Mouse (Mus musculus) retina, adult 2 months (tissue): ENCODE results near the gene Schip1.

Experiments used
- DNase-seq: peaks from one replicate; pipeline ENCODE4 v3.0.0-alpha.2; 2012; ENCODE audit warnings: low read depth, low spot score

Gene Schip1

GRCm38 (mm10) chr3:68610598-68611261 is 546.1 kb downstream of the Schip1 start:
- no peak for DNase-seq

GRCm38 (mm10) chr3:68615042-68615810 is 550.6 kb downstream of the Schip1 start:
- DNase-seq = peak; percentile 13

- DNase-seq = no peak
Measured at GRCm38 (mm10) chr3:68616363-68616762, 551.8 kb downstream of the Schip1 start.

- no peak for DNase-seq
Measured at GRCm38 (mm10) chr3:68617708-68618107, 553.1 kb downstream of the Schip1 start.

- DNase-seq = no peak
Measured at GRCm38 (mm10) chr3:68619097-68619496, 554.5 kb downstream of the Schip1 start.

GRCm38 (mm10) chr3:68621971-68622370 is 557.4 kb downstream of the Schip1 start:
- no peak for DNase-seq

- no peak for DNase-seq
Measured at GRCm38 (mm10) chr3:68623036-68623435, 558.4 kb downstream of the Schip1 start.

- DNase-seq = no peak
Measured at GRCm38 (mm10) chr3:68624471-68624870, 559.9 kb downstream of the Schip1 start.

GRCm38 (mm10) chr3:68630261-68630660 is 565.7 kb downstream of the Schip1 start:
- no peak for DNase-seq

GRCm38 (mm10) chr3:68630821-68631220 is 566.2 kb downstream of the Schip1 start:
- no peak for DNase-seq

- no peak for DNase-seq
Measured at GRCm38 (mm10) chr3:68632714-68633113, 568.1 kb downstream of the Schip1 start.

GRCm38 (mm10) chr3:68633577-68633976 is 569.0 kb downstream of the Schip1 start:
- no peak for DNase-seq

- no peak for DNase-seq
Measured at GRCm38 (mm10) chr3:68637960-68638359, 573.4 kb downstream of the Schip1 start.

- DNase-seq = no peak
Measured at GRCm38 (mm10) chr3:68638703-68639102, 574.1 kb downstream of the Schip1 start.

GRCm38 (mm10) chr3:68642935-68643334 is 578.3 kb downstream of the Schip1 start:
- DNase-seq = no peak

GRCm38 (mm10) chr3:68646387-68647130 is 582.0 kb downstream of the Schip1 start:
- DNase-seq = no peak

GRCm38 (mm10) chr3:68647282-68647681 is 582.7 kb downstream of the Schip1 start:
- no peak for DNase-seq

- no peak for DNase-seq
Measured at GRCm38 (mm10) chr3:68650251-68650650, 585.6 kb downstream of the Schip1 start.

GRCm38 (mm10) chr3:68656607-68657352 is 592.2 kb downstream of the Schip1 start:
- no peak for DNase-seq

- DNase-seq = no peak
Measured at GRCm38 (mm10) chr3:68657589-68658245, 593.1 kb downstream of the Schip1 start.

- no peak for DNase-seq
Measured at GRCm38 (mm10) chr3:68659996-68660395, 595.4 kb downstream of the Schip1 start.
